Mouse (Mus musculus): ENCODE measurements around the gene Tmem200a. TPM values are rescaled to one million over a fixed set of nuclear protein-coding genes. Genes with fewer than 3 reads are reported as not detected.

Tmem200a gene
- total RNA-seq, 2 experiments from 2014 or later: 0.09 to 0.19 TPM

DNA sequence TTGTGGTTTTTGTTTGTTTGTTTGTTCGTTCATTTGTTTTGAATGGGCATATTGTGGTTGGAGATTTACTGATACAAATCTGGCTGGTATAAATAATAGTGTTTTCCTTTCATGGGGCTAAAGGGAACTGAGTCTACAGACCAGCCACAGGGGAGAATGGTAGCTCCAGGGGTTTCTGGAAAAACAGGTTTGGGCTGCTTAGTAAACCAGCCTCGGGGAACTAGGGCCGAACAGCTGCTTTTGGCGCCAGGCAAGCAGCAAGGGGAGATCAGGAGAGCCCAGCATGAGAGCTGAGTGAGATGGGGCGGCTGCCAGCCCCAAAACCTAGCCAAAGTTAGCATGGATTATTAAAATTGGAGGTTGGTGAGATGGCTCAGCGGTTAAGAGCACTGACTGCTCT, 191.6 kb downstream of the Tmem200a start:
- no peak for DNase-seq (ENCODE audit: low spot score)

GRCm38 (mm10) chr10:25884512-25884911, 194.3 kb downstream of the Tmem200a start:
- no peak for DNase-seq (ENCODE audit: low spot score)

DNA sequence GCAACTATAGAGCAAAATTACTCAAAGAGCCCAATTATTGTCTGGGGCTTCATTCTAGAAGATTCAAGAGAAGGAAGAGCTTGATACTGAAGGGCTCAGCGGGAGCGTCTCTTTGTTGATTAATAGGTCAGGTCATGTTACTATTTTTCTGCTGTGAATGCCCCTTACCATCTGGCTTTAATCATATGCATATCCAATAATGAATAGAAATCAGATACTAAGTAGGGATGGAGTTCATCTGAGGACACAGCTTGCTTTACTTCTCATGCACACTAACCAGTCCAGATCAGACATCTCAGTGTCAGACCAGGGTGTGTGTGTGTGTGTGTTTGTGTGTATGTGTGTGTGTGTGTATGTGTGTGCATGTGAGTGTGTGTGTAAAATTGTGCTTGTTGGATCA, 201.1 kb downstream of the Tmem200a start:
- no peak for DNase-seq (ENCODE audit: low spot score)

- no peak for DNase-seq (ENCODE audit: low spot score)
Observed at GRCm38 (mm10) chr10:25876809-25877208, 202.0 kb downstream of the Tmem200a start.

DNA sequence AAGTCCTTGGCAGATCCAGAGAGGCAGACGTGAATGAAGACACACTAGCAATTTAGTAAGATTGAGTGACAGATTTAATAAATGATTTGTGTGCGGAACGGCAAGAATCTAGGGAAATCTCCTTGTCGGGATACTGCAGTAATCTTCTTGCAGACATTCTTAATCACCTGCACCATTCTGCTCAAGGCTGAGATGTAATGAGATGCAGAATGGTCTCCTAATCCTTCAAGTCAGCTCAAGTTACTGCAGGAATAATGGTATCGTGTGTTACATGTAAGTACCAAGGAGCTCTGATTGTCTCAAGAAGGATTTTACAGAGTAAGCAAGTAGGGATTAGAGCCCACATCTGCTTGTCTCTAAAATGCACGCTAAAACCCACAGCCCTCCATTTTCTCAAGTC, 210.1 kb downstream of the Tmem200a start:
- no peak for DNase-seq (ENCODE audit: low spot score)

Other genes with a start within 250 kb of the Tmem200a start
- not detected for gene Gm9767, start 797 bp downstream of the Tmem200a start, total RNA-seq (2021)
- not detected for gene Samd3, start 150.7 kb upstream of the Tmem200a start, total RNA-seq (2021)

Data from gastrocnemius, adult 18-20 months (tissue).